Mouse (Mus musculus): ENCODE data around the gene Adamtsl1.

- no peak for TF ChIP-seq CTCF (IDR thresholded peaks at IDR 0.05; ENCODE audit: control insufficient read depth, insufficient read depth, insufficient read length)
- no peak for TF ChIP-seq MAX (IDR thresholded peaks at IDR 0.05)
- no peak for TF ChIP-seq USF1 (IDR thresholded peaks at IDR 0.05; ENCODE audit: low read depth)
- no peak for TF ChIP-seq CEBPB (IDR thresholded peaks at IDR 0.05; ENCODE audit: low read depth)
- TF ChIP-seq MYOD1 (IDR thresholded peaks at IDR 0.05; ENCODE audit: control insufficient read depth, insufficient read length, low read depth), result no peak
These were observed 249.4 kb downstream of the Adamtsl1 start for GRCm38 (mm10) chr4:85763161-85764014.
